Mouse (Mus musculus) E14TG2a.4 (cell line): ENCODE data around the gene Ifrd1.

Experiments
- CTCF ChIP-seq: conservative IDR thresholded peaks from 2 replicates; pipeline ENCODE4 v1.5.1; 2014; ENCODE audit warnings: low read length
- NANOG ChIP-seq: IDR thresholded peaks from 2 replicates; pipeline ENCODE4 v1.6.1; 2014; ENCODE audit warnings: borderline replicate concordance, low read length, mixed read lengths
- POU5F1 ChIP-seq: IDR thresholded peaks from 2 replicates; pipeline ENCODE4 v1.6.1; 2014; ENCODE audit warnings: low read length, borderline replicate concordance

- no peak for TF ChIP-seq CTCF
- no peak for TF ChIP-seq NANOG
- TF ChIP-seq POU5F1, result no peak
Observed at GRCm38 (mm10) chr12:40209049-40209448, 39.3 kb downstream of the Ifrd1 start.
